Comparison of ENCODE assay signal across 18 mouse cellular contexts in the genomic region with DNA sequence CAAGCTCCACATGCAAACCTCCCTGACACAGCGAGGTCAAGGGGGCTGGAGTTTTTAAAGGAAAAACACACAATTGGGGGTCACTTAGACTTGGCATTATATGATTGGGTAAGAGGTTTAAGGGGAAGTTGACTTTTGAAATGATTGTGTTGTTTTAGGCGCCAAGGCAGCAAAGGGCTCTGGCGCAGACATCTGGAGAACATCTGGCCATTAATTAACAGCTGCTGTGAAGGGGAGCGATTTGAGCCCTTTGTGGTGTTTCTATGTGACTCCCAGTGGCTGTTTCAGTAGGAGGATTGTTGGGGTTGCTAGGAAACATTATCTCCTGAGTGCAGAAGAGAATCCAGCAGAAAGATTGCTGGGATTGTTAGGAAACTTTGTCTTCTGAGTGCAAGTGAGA.
DNase-seq lines count a peak whose midpoint lies in the region; ATAC-seq lines count a peak whose summit lies in the region.
"Had no signal": no experiment of that assay in that cellular context is flagged by ENCODE, and none has a peak within 500 bp of the region (broad histone marks: within the 10 kb centered on the region; RNA-seq: fewer than 3 reads in every experiment).

No protein-coding gene starts in this region.

- no peaks in the 10 kb centered on the region for H3K9me3 ChIP-seq in heart, embryonic 11.5 days (replicated peaks; ENCODE audit: control insufficient read depth, low read length)
- H3K9me3 ChIP-seq in limb, embryonic 12.5 days, result no peaks in the 10 kb centered on the region
- H3K9me3 ChIP-seq: embryonic facial prominence, embryonic 13.5 days; forebrain, embryonic 13.5 days; lung, embryonic 15.5 days; megakaryocyte, embryonic 14.5 days had no signal

- no peak overlapping the region for H3K9ac ChIP-seq in heart, embryonic 11.5 days (ENCODE audit: low read depth, low read length)
- no peak overlapping the region for H3K9ac ChIP-seq in limb, embryonic 12.5 days (replicated peaks)
- H3K9ac ChIP-seq: embryonic facial prominence, embryonic 13.5 days; forebrain, embryonic 13.5 days; lung, embryonic 15.5 days had no signal

- no peaks in the 10 kb centered on the region for H3K27me3 ChIP-seq in heart, embryonic 11.5 days (ENCODE audit: control insufficient read depth, insufficient read depth, low read length)
- no peaks in the 10 kb centered on the region for H3K27me3 ChIP-seq in limb, embryonic 12.5 days
- H3K27me3 ChIP-seq: embryonic facial prominence, embryonic 13.5 days; forebrain, embryonic 13.5 days; lung, embryonic 15.5 days; megakaryocyte, embryonic 14.5 days had no signal

- no peak overlapping the region for H3K4me2 ChIP-seq in heart, embryonic 11.5 days
- H3K4me2 ChIP-seq in limb, embryonic 12.5 days, result no peak overlapping the region
- H3K4me2 ChIP-seq: embryonic facial prominence, embryonic 13.5 days; forebrain, embryonic 13.5 days; lung, embryonic 15.5 days had no signal

- H3K4me1 ChIP-seq in heart, embryonic 11.5 days (ENCODE audit: control insufficient read depth, insufficient read depth, low read length), result no peaks in the 10 kb centered on the region
- H3K4me1 ChIP-seq in limb, embryonic 12.5 days (replicated peaks), result no peaks in the 10 kb centered on the region
- H3K4me1 ChIP-seq: embryonic facial prominence, embryonic 13.5 days; forebrain, embryonic 13.5 days; lung, embryonic 15.5 days; megakaryocyte, embryonic 14.5 days had no signal

- no peak for ATAC-seq in heart, embryonic 11.5 days (replicated peaks; ENCODE audit: insufficient number of reproducible peaks, low FRiP score, low TSS enrichment)
- peak; percentile 81 for ATAC-seq in limb, embryonic 12.5 days (ENCODE audit: insufficient number of reproducible peaks, insufficient read depth, low FRiP score, low TSS enrichment, low read depth)
- ATAC-seq in inflammation-experienced regulatory T-cells, adult 6 months, result no peak
- ATAC-seq: forebrain, embryonic 13.5 days had no signal

- no peak overlapping the region for H3K4me3 ChIP-seq in heart, embryonic 11.5 days (ENCODE audit: low read depth, low read length)
- H3K4me3 ChIP-seq in limb, embryonic 12.5 days (replicated peaks), result no peak overlapping the region
- H3K4me3 ChIP-seq: embryonic facial prominence, embryonic 13.5 days; forebrain, embryonic 13.5 days; lung, embryonic 15.5 days; megakaryocyte, embryonic 14.5 days had no signal

- DNase-seq in heart, adult 18-20 months, result peak; percentile 11 to 35
- DNase-seq in kidney, postnatal 10 days, result peak; percentile 5
- no peak for DNase-seq in kidney, adult 9 months
- DNase-seq in embryo, embryonic 10.5 days (ENCODE audit: low spot score), result peak; percentile 68
- no peak for DNase-seq in natural killer cell, adult 2 months (ENCODE audit: low spot score in 2 of 2)
- DNase-seq: adrenal gland, postnatal 36 days; cerebellum, adult 11 months; gastrocnemius, postnatal 14 days; kidney, adult 11 months; liver; right cerebral cortex, adult 18-20 months had no signal

- no peak overlapping the region for H3K27ac ChIP-seq in heart, embryonic 11.5 days (ENCODE audit: low read depth, low read length)
- peak overlapping the region; percentile 35; the same call in 1 of the 2 replicates for H3K27ac ChIP-seq in limb, embryonic 12.5 days
- H3K27ac ChIP-seq: embryonic facial prominence, embryonic 13.5 days; forebrain, embryonic 13.5 days; lung, embryonic 15.5 days had no signal

- WGBS in heart, embryonic 11.5 days (ENCODE audit: insufficient replicate concordance), result 35% methylated on average over 4 of the region's 4 CpGs
- 23% methylated on average over 4 of the region's 4 CpGs for WGBS in limb, embryonic 12.5 days

- H3K36me3 ChIP-seq in heart, embryonic 11.5 days (ENCODE audit: control insufficient read depth, insufficient read depth, low read length), result no peaks in the 10 kb centered on the region
- H3K36me3 ChIP-seq in limb, embryonic 12.5 days, result no peaks in the 10 kb centered on the region
- H3K36me3 ChIP-seq: embryonic facial prominence, embryonic 13.5 days; lung, embryonic 15.5 days had no signal

Comparison
In these comparisons a context has a peak if more than half of its experiments do, and no peak if none do; other contexts are left out.
1. DNase-seq: peak in heart, adult 18-20 months (2 of 2), kidney, postnatal 10 days (single experiment) and embryo, embryonic 10.5 days (single experiment); none in kidney, adult 9 months (single experiment) and natural killer cell, adult 2 months (0 of 2).